Mouse (Mus musculus) cerebellum, adult 2 months (tissue): ENCODE results near the gene Fndc5.

Source experiments
- CTCF ChIP-seq: fragments of 200-500 bp; IDR thresholded peaks from 2 replicates; pipeline ENCODE4 v1.5.1; 2011; ENCODE audit warnings: low read depth, mild to moderate bottlenecking, control low read depth, low read length, moderate library complexity, borderline replicate concordance; ENCODE audit not compliant: insufficient read depth
- POLR2A ChIP-seq: fragments of 200-500 bp; IDR thresholded peaks from 2 replicates; pipeline ENCODE4 v1.6.1; 2011; ENCODE audit warnings: low read length, control low read depth, borderline replicate concordance; ENCODE audit not compliant: insufficient read depth

DNA sequence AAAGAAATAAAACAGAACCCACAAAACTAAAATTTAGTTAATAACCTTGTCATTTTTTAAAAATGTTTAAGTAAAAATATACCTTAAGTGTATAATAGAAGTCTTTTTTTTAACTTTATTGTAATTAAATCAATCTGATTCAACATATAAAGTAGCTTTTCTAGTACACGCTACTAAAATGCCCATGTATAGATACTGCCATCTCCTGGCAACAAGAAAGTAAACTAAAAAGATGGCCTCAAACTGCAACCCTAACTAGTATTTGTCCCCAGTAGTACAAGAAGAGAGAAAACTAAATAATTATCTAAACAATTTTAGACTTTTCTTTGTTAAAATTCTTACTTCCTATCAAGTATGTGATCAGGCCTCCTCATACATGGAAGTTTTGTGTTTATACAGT is 42.8 kb downstream of the Fndc5 start:
- no peak for TF ChIP-seq CTCF
- no peak for TF ChIP-seq POLR2A
